Mouse (Mus musculus) fibroblast of lung, adult 2 months (primary cell): ENCODE results near the gene Tmcc2.

Source experiments
- DNase-seq: peaks from one replicate; pipeline ENCODE4 v3.0.0-alpha.2; 2011; ENCODE audit warnings: low read depth

Gene Tmcc2

DNA sequence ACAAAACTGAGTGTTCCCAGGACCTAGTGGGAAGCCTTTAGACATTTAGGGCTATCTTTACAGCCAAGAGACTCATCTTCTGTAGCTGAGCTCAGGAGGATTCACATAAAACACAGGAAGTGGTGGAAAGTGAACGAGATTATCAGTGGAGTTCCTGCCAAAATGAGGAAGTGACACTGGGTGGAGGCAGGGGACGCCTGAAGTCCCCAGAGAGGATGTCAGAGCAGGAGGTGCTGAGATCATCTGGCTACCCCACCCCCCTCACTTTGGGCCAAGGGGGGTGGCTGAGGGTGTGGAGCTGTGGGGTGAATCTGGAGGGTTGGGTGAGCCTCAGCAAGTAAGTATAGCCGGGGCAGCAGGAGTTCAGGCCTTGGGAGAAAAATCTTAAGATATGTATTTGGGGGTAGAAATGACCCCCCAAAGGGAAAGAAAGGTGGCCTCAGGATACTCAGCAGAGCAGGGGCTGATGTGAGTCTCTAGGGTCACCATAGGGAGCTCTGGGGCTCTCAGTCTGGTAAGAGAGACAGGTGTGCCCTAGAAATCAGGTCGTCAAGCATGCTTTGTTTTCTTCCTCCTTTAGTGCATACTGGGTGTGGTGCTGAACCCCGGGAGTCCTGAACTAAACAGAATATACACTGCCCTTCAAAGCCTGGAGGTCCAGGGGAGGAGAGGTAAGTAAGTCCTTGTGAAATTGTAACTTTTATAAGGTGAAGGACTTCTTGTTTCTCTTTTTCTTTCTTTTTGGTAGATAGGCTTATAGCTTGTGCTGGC is 49.2 kb downstream of the Tmcc2 start:
- no peak for DNase-seq

DNA sequence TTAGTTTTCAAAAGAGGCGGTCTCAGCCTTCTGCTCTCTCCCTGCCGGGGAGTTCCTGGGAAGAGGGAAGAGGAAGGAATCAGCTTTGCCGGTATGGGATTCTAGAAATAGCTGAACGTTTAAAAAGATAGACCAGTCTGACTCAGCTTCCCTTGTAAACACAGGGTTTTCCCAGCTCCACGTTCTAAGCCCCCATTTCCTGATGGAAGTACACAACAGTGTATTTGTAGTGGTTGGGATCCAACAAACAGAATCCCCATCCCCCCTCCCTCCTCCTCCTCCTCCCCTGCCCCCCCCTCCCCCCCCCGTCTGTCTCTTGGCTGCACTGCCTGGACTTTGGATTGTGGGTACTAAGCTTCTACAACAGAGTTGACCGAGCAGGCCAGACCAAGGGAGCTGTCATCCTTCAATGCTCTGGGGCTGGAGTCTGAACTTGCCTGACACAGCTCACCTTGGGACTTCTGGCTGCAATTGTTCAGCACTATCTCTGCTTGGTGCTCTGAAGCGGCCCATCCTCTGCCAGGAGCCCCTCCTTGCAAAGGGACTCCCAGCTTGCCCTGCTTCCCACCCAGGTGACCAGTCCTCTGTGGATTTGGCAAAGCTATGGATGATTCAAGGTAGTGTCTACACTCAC is 52.9 kb downstream of the Tmcc2 start:
- DNase-seq, result no peak

DNA sequence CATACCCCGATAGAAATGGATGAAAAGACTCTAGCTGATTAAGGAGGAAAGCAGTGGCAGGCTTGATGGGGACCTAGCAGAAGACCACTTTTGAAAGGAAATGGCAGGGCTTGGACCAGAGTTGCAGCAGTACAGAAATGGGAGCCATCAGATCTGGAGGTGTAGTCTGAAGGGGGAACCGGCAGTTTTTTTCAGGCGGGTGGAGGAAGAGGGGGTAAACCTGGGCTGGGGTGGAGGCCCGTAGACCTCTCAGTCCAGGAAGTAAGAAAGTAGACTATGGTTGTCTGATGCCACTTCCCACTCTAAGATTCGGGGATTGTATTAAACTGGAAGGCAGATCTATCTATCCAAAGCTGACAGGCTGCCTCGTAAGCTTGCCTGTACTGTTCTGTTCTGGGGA is 54.2 kb downstream of the Tmcc2 start:
- no peak for DNase-seq

DNA sequence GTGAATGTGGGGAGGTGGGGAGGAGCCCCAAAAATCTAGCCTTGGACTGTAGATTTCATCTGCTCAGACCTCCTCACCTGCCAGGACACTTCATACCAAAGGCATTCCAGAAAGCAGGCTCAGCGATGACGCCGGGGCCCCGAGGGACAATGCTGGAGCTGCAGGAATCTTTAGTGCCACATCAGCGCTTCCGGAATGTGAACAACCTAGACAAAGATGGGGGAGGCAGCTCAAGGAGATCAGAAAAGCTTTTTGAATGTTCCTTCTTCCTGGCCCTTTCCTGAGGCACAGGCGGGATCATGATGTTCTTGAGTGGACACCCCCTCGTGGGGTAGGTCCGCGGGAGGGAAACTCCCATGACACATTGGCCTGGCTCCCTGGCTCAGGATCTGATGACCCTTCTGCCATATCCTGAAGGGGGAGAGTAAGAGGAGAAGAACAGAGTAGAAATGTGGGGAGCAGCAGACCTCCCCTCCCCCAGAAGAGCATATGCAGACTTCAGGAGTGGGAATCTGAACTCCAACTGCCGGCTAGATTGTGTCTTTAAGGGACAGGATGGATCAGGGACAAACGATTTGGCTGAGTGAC is 55.6 kb downstream of the Tmcc2 start:
- no peak for DNase-seq

DNA sequence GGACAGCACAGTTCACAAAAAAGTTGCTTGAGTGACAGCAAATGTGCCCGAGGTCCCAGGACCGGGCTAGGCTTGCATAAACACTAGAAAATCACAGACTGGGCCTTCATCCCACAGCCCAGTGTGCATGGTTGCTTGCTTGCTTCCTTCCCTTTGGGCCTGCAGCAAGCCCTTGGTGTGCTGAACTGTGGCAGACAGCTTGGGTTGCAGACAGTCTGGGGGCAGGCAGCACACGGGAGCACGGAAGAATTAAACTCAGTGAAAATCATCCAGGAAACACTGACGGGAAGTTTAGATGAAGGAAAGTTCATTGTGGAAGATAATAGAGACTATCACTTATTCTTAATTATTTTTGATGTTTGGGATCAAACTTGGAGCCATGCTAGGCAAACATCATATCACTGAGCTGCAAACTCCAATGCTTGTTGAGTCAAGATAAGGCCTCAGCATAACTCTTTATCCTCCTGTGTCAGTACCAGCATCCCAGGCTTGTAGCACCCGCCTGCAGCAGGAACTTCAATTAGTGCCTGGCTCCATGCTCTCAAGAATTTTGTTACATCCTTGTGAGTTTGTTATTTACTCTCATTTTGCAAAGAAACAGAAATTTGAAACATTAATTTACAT is 56.8 kb downstream of the Tmcc2 start:
- no peak for DNase-seq

DNA sequence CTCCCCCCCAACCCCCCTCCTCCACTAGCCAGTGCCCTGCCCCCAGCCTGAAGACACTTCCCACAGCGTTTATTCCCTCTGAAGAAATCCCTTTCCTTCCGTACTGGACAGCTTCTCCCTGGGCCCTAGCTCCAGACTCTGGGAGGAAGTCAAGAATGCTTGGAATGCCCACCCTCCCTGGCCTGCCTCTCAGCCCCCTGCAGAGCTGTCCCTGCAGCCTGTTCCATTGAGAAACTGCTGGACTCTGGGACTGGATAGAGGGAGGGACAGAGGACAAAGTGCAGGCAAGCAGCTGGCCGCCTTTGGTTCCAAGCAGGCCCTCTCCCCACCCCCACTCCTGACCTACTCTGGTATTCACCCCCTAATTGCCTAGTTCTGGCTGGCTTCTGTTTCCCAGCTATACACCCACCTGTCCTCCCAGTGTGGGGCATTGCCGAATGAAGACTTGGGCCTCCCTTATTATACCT is 57.4 kb downstream of the Tmcc2 start:
- no peak for DNase-seq

DNA sequence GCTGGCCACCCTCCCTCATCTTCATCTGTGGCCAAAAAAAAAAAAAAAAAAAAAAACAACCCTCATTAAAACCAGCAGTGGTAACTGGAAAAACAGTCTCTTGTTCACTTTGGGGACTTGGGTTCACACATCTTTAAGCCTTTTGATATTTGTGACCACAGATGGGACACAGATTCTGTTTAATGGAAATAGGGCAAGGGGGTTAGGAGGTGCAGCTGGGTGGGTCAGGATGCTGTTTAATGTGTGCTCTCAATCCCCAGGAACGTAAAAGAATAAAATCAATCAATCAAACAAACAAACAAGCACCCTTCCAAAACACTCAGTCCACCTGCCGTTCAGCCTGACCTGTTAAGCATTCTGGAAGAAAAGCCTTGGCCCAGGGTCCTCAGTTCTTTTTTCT is 57.9 kb downstream of the Tmcc2 start:
- DNase-seq, result no peak

DNA sequence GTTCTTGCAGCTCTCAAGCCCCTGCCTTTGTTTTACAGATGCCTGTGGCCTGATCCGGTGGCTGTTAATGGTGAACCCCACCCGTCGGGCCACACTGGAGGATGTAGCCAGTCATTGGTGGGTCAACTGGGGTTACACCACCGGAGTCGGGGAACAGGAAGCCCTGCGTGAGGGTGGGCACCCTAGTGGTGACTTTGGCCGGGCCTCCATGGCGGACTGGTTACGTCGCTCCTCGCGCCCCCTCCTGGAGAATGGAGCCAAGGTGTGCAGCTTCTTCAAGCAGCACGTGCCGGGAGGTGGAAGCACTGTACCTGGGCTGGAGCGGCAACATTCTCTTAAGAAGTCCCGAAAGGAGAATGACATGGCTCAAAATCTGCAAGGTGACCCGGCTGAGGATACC is 59.8 kb downstream of the Tmcc2 start:
- no peak for DNase-seq

DNA sequence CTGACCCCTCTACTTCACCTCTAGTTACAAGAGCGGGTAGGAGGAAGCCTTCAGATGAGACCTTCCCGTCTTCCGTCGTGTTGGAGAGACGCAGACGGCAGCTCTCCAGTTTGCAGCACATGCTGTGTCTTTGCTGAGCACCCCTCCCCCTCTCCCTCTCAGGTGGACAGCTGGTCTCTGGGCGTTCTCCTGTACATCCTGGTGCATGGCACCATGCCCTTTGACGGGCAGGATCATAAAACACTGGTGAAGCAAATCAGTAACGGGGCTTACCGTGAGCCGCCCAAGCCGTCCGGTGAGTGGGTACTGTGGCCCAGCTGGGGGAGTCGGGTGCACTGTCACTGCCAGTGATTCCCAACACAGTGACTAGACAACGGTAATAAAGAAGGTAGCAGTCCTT is 60.7 kb downstream of the Tmcc2 start:
- DNase-seq, result no peak

DNA sequence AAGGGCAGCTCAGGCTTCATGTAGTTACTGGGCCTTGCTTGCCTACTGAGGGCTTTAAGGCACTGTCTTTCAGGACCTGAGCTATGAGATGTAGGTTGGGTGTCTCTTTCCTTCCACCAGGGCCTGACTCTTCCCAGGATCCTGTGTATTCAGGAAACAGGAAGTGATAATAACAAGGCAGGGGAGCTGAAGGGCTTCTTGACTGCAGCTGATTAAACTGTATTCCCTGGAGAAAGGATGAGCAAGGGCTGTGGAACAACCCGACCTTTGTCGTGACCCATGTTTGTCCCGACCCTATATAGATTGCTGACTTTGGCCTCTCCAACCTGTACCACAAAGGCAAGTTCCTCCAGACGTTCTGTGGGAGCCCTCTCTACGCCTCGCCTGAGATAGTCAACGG is 61.4 kb downstream of the Tmcc2 start:
- no peak for DNase-seq

DNA sequence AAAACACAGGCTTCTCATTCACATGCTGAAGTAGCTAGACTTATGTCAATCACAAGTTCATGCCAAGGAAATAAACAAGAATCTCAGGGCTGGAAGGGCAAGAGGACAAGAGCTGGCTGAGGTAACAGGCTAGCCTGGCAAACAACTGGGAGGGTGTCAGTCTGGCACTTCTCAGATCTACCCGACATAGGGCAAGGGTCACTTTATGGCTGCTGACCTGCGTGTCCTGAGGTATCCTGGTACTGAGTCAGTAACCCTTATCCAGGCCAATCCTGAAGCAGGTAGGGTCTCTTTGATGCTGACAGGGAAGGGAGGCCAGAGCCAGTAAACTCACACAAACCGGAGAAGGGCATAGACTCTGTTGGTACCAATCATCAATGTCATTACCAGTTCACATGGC is 62.5 kb downstream of the Tmcc2 start:
- DNase-seq, result no peak

DNA sequence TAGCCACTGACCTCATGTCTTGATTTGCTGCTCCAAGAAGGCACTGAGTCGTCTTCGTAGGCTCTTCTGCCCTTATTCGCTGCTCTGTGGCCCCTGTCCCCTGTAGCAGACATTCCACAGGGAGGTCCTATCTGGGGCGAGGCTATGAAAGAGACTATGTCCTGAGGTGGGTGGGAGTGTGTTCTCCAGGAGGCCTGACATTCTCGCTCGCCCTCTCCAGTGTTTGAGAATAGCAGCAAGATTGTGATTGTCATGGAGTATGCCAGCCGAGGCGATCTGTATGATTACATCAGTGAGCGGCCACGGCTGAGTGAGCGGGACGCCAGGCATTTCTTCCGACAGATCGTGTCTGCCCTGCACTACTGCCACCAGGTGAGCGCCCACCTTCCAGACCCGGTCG is 63.6 kb downstream of the Tmcc2 start:
- no peak for DNase-seq

DNA sequence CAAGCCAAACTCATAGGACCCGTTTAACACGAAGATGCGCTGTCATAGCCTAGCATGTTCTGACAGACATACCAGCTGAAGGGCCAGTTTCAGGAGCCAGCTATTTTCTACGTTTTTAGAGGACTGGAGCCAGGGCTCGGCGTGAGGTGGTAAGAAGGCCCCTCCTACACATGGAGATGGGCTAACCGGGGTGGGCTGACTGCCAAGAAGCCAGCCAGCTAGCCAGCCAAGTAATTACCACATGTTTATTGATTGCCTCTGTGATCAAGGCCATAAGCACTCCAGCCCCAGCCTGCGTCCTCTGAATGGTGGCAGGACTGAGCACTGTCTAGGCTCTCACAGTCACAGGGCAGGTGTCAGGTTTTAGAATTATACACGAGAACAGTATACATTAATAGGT is 64.3 kb downstream of the Tmcc2 start:
- DNase-seq, result no peak

DNA sequence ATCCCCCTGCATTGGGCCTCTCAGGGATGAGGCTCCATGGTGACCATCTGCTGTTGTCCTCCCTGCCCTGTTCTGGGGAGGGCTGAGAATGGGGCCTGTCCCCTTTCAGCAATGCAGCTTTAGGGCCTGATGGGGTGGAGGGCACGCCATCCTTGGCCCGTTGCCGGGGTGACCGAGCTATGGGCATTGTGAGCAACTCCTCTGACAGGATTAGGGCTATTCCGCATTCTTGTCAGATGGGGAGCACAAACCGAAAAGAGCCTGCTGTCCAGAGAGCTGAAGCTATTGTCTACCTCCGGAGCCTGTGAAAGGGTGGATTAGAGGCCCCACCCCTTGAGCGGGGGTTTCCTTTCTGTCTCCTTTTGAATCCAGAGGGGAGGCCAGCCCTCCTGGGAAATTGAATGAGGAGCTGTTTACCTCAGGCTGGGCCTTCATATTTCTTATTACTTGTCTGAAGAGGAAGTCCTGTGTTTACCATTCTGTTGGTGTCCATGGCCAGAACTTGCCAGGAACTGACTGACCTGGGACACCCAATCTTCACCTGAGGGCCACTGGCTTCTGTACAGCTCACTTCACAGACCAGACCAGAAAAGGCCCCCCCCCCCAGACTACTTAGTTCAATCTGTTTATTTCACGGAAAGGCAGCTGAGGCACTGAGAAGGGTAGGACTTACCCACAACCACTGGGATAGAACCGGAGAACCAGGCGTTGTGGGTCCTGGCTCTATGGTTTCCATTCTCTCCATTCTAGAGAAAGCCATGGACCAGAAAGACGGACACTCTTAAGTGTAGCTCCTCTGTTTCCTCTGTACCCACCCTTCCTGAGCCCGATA is 68.2 kb downstream of the Tmcc2 start:
- DNase-seq, result no peak

DNA sequence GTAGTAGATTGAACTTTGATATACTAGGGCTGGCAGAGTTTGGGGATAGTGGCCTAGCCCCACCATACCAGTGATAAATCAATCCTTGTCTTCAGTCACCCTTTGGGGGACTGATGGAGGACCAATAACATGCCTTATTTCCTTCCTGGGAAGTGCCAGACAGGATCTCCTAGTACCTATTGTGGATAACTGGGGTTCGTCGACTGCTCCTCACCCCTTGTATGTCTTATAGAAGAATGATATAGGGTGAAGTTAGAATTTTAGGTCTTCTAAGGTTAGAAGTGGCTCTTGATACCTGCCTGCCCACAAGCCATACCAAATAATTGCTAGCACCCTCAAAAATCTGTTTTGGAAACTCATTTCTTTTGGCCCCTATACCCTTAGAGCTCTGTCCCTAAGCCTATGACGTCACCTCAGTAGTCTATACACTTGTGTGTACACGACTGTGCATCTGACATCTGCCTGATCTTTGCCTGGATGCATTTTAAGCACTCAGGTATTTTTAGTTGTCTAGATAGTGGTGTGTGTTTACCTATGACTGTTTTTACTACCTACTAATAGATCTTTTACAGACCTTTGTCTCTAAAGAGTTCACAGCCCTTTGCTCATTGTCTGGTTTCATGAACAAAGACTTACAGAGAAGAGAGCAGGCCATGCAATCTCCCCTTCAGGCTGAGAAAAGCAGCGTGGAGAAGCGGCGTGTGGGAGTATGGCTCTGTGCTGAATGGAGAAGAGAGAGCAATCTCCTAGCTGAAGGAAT is 69.1 kb downstream of the Tmcc2 start:
- DNase-seq, result no peak

DNA sequence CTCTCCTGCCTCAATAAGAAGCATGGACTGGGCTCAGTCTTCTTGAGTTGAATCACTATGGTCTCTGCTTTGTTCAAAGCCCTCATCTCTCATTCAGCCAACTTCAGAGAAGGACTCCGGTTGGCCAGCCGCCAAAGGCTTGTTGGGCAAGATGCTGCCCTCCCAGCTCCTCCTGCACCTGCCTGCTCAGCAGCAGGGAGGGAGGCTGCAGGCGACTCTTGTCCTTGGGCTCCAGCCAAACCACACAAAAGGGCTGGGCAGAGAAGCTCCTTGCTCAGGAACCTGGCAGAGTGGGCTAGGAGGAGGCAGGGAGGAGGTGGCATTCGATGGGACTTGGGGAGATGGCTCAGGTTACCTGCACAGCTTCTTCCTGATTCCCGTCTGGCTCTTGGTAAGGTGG is 71.8 kb downstream of the Tmcc2 start:
- DNase-seq, result no peak

DNA sequence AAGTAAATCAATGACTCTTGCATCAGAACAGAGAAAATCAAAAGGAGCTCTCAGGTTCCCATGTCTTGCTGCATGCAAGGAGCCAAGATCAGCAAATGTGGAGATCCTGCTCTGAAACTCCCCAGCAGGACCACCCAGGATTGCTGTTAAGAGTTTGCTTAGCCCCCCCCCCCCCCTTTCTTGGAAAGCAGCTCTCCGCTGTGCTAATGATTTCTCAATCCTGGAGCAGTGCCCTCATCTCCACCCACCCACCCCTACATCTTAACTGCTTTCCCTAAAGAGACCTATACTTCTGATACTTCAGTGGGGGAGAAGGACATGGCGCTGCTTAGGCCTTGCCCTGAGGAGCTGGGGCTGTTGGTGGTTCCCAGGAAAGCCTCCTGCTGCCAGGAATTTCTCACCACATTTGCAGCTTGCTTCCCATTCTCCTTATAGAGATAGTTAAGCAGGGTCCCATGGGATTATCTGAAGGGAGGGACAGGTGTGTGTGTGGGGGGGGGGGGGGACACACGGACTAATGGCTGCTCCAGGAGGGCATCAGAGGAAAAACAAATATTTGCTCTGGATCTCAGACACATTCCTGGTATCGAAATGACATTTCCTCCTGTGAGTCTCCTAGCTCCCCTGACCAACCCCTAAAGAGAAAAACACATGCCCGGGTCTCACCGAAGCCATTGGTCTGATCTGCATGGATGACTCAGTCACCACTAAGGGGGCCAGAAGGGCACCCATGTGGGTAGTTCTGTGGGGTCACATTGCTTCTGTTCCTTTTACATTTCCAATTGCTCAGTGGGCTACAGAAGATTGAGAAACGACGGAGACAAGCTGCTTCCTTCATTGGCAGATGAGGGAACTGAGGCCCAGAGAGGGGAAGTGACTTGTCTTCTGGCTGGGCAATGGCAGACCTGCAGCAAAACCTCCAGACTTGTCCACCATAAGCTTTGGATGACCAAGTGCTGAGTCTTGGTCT is 72.9 kb downstream of the Tmcc2 start:
- DNase-seq, result no peak

DNA sequence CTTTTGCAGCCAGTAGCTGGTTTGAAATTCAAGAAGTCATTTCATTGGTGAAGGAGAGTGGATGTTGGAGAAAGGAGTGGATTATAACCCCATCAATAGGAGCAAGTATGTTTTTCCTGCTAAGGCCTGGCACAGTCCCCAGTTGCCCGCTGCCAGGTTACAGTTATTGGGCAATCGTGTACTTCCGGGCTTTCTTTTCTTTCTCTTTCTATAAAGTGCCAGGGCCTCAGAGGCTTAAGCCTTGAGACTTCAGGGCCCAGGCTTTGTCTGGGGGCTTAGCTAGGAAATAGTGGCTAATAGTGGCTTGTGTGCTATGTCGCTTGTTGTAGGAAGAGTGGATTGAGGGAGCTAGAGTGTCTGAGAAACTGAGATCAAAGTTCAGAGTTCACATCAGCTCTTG is 73.7 kb downstream of the Tmcc2 start:
- DNase-seq, result no peak

DNA sequence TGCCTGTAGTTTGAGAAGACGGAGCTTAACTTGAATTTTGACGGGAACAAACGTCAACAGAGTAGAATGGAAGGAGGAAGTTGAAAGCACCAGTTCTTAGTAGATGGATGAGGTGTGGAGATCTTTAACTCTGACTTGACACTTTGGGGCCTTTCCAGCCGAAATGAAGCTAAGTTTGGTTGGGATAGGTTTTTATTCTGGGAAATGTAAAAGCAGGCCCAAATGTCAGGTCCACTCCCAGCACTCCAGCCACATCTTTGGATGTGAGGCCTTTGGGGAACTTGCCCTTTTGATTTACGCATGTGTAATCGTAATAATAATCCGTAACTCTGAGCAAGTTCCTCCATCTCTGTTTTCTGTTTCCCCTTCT is 74.5 kb downstream of the Tmcc2 start:
- DNase-seq, result no peak

DNA sequence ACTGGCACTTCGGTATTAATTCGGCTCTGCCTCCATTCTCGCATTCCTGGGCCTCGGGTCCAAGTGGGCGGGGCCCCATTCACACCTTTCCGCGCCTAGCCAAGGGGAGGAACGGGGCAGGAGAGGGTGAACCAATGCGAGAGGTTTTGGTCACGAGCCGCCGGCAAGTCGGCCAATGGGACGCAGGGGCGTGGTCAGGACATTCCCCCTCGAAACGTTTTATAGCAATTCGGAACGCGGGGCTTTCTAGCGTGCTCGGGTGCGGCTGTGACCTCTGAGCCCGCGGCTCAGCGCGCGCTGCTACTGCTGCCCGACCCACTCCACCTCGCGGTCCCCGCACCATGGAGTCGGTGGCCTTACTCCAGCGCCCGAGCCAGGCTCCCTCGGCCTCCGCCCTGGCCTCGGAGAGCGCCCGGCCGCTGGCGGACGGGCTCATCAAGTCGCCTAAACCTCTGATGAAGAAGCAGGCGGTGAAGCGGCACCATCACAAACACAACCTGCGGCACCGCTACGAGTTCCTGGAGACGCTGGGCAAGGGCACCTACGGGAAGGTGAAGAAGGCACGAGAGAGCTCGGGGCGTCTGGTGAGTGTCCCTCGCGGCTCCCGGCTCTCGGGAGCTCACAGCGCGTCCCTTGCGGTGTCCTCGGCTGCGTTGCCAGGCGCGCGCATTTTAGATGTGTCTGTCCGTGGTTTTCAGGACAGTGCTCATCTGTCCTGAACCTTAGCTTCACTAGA is 75.0 kb downstream of the Tmcc2 start, which contains the start of gene Nuak2:
Gene Nuak2, plus strand, starts transcription at position 238 of the 736 bp plus-strand sequence.
- DNase-seq, result no peak
